Mouse (Mus musculus): ENCODE measurements around the gene Gdf15.
A peak's percentile ranks its signal among the peaks of the same experiment; 100 is the strongest.
"Not testable (repeated sequence)": the region's sequence is repeated elsewhere in the genome, so short reads cannot be mapped to it uniquely, and the experiment has no call there.

Gene Gdf15

GRCm38 (mm10) chr8:70602139-70602811 is 30.0 kb downstream of the Gdf15 start:
- DNase-seq: no peak

- peak; percentile 91 to 93 for DNase-seq
Observed at GRCm38 (mm10) chr8:70601271-70601649, 31.0 kb downstream of the Gdf15 start.

- peak; percentile 53 to 76 for DNase-seq
Observed at GRCm38 (mm10) chr8:70600473-70601270, 31.6 kb downstream of the Gdf15 start.

GRCm38 (mm10) chr8:70599507-70600290 is 32.6 kb downstream of the Gdf15 start:
- no peak for DNase-seq

- no peak for DNase-seq
Observed at GRCm38 (mm10) chr8:70598722-70599121, 33.5 kb downstream of the Gdf15 start.

GRCm38 (mm10) chr8:70598283-70598682 is 34.0 kb downstream of the Gdf15 start:
- DNase-seq: peak; percentile 88 to 92

- no peak for DNase-seq
Observed at GRCm38 (mm10) chr8:70597417-70598272, 34.6 kb downstream of the Gdf15 start.

- DNase-seq: peak in 1 of 2 experiments; percentile 37
Observed at GRCm38 (mm10) chr8:70596775-70597416, 35.4 kb downstream of the Gdf15 start.

- DNase-seq: peak in 1 of 2 experiments; percentile 51
Observed at GRCm38 (mm10) chr8:70596216-70596615, 36.0 kb downstream of the Gdf15 start.

GRCm38 (mm10) chr8:70595811-70596210 is 36.4 kb downstream of the Gdf15 start:
- DNase-seq: no peak

- DNase-seq: peak; percentile 54 to 67
Observed at GRCm38 (mm10) chr8:70594621-70595564, 37.4 kb downstream of the Gdf15 start.

GRCm38 (mm10) chr8:70593961-70594609 is 38.2 kb downstream of the Gdf15 start, which contains the start of gene Isyna1:
TSS of gene Isyna1 (plus strand) at chr8:70594373.
- DNase-seq: peak; percentile 94 to 96

- DNase-seq: peak; percentile 49 to 63
Observed at GRCm38 (mm10) chr8:70593173-70593572, 39.1 kb downstream of the Gdf15 start.

GRCm38 (mm10) chr8:70591569-70591968 is 40.7 kb downstream of the Gdf15 start:
- no peak for DNase-seq

GRCm38 (mm10) chr8:70587955-70588354 is 44.3 kb downstream of the Gdf15 start:
- not testable (repeated sequence) for DNase-seq

GRCm38 (mm10) chr8:70585258-70585652 is 47.0 kb downstream of the Gdf15 start:
- peak; percentile 72 to 84 for DNase-seq

- DNase-seq: no peak
Observed at GRCm38 (mm10) chr8:70584606-70585257, 47.5 kb downstream of the Gdf15 start.

- DNase-seq: no peak
Observed at GRCm38 (mm10) chr8:70583476-70584387, 48.5 kb downstream of the Gdf15 start.

Data from kidney, postnatal 36 days (tissue).